Mouse (Mus musculus) small intestine, adult 10 weeks (tissue): Measurements from ENCODE around the gene Ces2g. TPM values are rescaled to one million over a fixed set of nuclear protein-coding genes. Genes with fewer than 3 reads are reported as not detected.

Source experiments
- polyA plus RNA-seq: library from polyadenylated mRNA; stranded (reverse); fragments of 350-450 nt; fragmentation: Illumina TruSeq; extraction: RNeasy Lipid Tissue Mini Kit (QIAGEN cat#74804); gene quantifications from one replicate; pipeline ENCODE4 v1.2.3, GENCODE M21; 2014; ENCODE audit warnings: low replicate concordance

Ces2g gene
- polyA plus RNA-seq = 185 TPM

DNA sequence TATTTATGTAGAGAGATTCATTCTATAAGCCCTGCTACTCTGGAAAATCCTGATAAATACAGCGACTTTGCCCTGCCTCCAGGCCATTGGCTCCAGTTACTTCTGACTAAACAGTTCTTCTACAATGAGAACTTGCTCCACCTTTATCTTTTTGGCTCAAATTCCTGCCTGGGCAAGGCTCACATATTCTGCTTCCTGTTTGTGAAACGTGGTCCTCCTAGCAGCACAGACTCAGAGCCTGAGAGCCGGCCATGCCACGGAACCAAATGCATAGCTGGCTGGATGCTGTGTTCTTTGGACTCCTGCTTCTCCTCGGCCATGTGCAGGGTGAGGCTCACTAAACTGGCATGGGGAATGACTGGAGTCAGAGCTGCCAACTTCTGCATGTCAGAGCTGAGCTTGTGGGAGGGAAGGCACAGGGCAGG is at the start of gene Ces2g:
Gene Ces2g, plus strand, starts transcription at position 182 of the 425 bp plus-strand sequence.

DNA sequence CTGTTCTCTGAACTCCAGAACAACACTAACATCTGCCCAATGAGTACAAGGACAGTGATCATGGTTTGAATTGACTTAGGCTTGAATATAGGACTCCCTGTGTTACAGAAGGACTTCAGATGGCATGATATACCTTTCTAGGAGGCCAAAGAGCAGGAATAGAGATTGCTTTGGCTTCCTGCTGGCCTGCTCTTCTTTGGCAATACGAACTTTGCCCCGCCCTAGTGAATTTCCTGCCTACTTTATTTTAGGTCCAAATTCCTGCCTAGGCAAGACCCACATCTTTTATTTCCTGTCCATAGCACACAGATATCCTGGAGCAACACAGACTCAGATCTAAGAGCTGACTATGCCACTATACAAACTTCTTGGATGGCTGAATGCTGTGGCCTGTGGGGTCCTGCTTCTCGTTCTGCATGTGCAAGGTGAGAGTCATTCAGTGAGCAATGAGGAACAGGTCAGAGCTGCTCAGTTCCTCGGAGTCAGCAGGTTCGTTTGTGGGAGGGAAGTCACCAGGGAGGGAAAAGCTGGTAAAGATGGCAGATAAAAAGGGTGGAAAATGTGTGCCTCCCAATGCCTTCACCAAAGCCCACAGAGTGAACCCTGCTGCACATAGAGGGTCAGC is 35.4 kb upstream of the Ces2g start, which contains the start of gene Ces2e:
Gene Ces2e, plus strand, starts transcription at position 289 of the 625 bp plus-strand sequence.

DNA sequence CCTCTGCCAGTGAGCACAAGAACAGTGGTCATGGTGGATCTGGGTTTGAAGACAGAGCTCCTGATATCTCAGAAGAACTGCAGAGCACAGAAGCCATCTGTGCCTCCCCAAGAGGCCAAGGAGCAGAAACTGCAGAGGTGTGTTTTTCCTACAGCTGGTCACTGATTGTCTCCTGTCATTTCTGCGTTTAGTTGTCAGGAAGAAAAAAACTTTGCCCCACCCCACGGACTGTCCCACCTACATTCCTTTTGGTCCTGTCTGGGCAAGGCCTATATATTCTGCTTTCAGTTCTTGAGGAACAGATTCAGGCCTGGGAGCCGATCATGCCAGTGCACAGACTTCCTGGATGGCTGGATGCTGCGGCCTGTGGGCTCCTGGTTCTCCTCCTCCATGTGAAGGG is 14.5 kb upstream of the Ces2g start, which contains the start of gene Ces2f:
Gene Ces2f, plus strand, starts transcription at position 301 of the 400 bp plus-strand sequence.

DNA sequence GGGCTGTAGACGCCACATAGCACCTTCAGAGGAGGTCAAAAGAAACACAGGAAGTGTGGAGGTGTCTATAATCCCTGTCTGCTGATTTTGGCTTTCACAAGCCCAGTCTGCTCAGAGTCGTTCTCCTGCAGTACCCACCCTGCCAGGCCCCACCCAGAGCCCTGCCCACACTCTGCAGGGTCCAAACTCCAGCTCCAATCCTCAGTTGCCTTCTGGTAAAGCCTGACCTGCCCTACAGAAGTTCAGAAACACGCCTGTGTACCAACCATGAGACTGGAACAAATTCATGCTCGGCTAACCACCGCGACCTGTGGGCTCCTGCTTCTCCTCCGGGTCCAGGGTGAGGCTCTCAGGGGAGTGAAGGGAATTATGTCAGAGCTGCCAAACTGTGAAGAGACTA is 39.1 kb downstream of the Ces2g start, which contains the start of gene Ces2h:
Gene Ces2h, plus strand, starts transcription at position 268 of the 400 bp plus-strand sequence.

Other genes with a start within 250 kb of the Ces2g start
- gene Ces2a, start 227.7 kb upstream of the Ces2g start, polyA plus RNA-seq = 157 TPM
- gene Ces2b, start 130.1 kb upstream of the Ces2g start, polyA plus RNA-seq = 62.9 TPM
- 1,119 TPM for gene Ces2c, start 114.7 kb upstream of the Ces2g start, polyA plus RNA-seq
- gene Ces2e, start 35.5 kb upstream of the Ces2g start, polyA plus RNA-seq = 1,000 TPM
- gene Ces2f, start 14.4 kb upstream of the Ces2g start, polyA plus RNA-seq = 1.2 TPM
- 3.3 TPM for gene Ces2h, start 39.1 kb downstream of the Ces2g start, polyA plus RNA-seq
- 3.9 TPM for gene Ces3a, start 86.9 kb downstream of the Ces2g start, polyA plus RNA-seq
- not detected for gene Ces3b, start 122.0 kb downstream of the Ces2g start, polyA plus RNA-seq
- not detected for gene Ces4a, start 170.1 kb downstream of the Ces2g start, polyA plus RNA-seq
- 98.9 TPM for gene Cbfb, start 209.0 kb downstream of the Ces2g start, polyA plus RNA-seq